ENCODE assay signal across 23 mouse cellular contexts in genomic region chr1:25355486-25355885, GRCm38 (mm10).
DNase-seq lines count a peak whose midpoint lies in the region; ATAC-seq and TF ChIP-seq lines count a peak whose summit lies in the region.
"Had no signal": no experiment of that assay in that cellular context is flagged by ENCODE, and none has a peak within 500 bp of the region (broad histone marks: within the 10 kb centered on the region; RNA-seq: fewer than 3 reads in every experiment).

No protein-coding gene starts in this region.

- no peak for TF ChIP-seq POLR2A in cerebellum, adult 2 months (IDR thresholded peaks at IDR 0.05; ENCODE audit: borderline replicate concordance, insufficient read depth, low read length)

- H3K4me3 ChIP-seq in cerebellum, adult 2 months (replicated peaks; ENCODE audit: insufficient read depth, low read depth, low read length), result no peak overlapping the region
- no peak overlapping the region for H3K4me3 ChIP-seq in forebrain, embryonic 10.5 days
- H3K4me3 ChIP-seq: embryonic facial prominence, embryonic 12.5 days; forebrain, embryonic 13.5 days; heart, embryonic 10.5 days; hindbrain, embryonic 10.5 days; hindbrain, embryonic 15.5 days had no signal

- WGBS in cerebellum, adult 2 months, result 33% methylated on average over 5 of the region's 5 CpGs
- 91% methylated on average over 5 of the region's 5 CpGs for WGBS in forebrain, embryonic 10.5 days

- intact Hi-C loops in heart, postnatal 14 days (cut with DNase I), result no loop called here

- DNase-seq in cerebellum, postnatal 4 days (ENCODE audit: low spot score in 2 of 2), result no peak
- peak; percentile 42 to 71 for DNase-seq in cerebellum, adult 2 months
- DNase-seq in cerebellum, postnatal 10 days, result peak; percentile 42 to 44
- no peak for DNase-seq in spleen, adult 12 weeks (ENCODE audit: low spot score)
- no peak for DNase-seq in forebrain, embryonic 10.5 days (ENCODE audit: extremely low spot score, low spot score)
- no peak for DNase-seq in heart, postnatal 14 days
- DNase-seq: adrenal gland, adult 8-10 months; adrenal gland, postnatal 36 days; B cell, adult 2 months; forebrain, postnatal 0 days; gastrocnemius, postnatal 25 days; heart, adult 11 months; kidney, adult 8-10 months had no signal

- peak; percentile 92 for ATAC-seq in cerebellum, adult (ENCODE audit: insufficient number of reproducible peaks, low FRiP score, low TSS enrichment)
- ATAC-seq: CD4-positive, CD25-positive, alpha-beta regulatory T cell, adult 4 months; forebrain, embryonic 13.5 days; forebrain, postnatal 0 days; inflammation-experienced regulatory T-cells, adult 6 months; intestine, postnatal 0 days had no signal

- TF ChIP-seq CTCF in cerebellum, adult 2 months (IDR thresholded peaks at IDR 0.05; ENCODE audit: borderline replicate concordance, insufficient read depth, low read depth, low read length), result no peak

- no peaks in the 10 kb centered on the region for H3K36me3 ChIP-seq in forebrain, embryonic 10.5 days (replicated peaks)
- H3K36me3 ChIP-seq: embryonic facial prominence, embryonic 12.5 days; G1E; heart, embryonic 10.5 days; hindbrain, embryonic 10.5 days; hindbrain, embryonic 15.5 days had no signal

- H3K4me1 ChIP-seq in cerebellum, adult 2 months (ENCODE audit: control insufficient read depth, insufficient read depth, low read length), result no peaks in the 10 kb centered on the region
- no peaks in the 10 kb centered on the region for H3K4me1 ChIP-seq in forebrain, embryonic 10.5 days
- H3K4me1 ChIP-seq: embryonic facial prominence, embryonic 12.5 days; forebrain, embryonic 13.5 days; heart, embryonic 10.5 days; hindbrain, embryonic 10.5 days; hindbrain, embryonic 15.5 days had no signal

- no peaks in the 10 kb centered on the region for H3K9me3 ChIP-seq in forebrain, embryonic 10.5 days
- H3K9me3 ChIP-seq: embryonic facial prominence, embryonic 12.5 days; forebrain, embryonic 13.5 days; G1E; heart, embryonic 10.5 days; hindbrain, embryonic 10.5 days; hindbrain, embryonic 15.5 days had no signal

- H3K27ac ChIP-seq in cerebellum, adult 2 months (ENCODE audit: insufficient read depth, low read length), result no peak overlapping the region
- no peak overlapping the region for H3K27ac ChIP-seq in forebrain, embryonic 10.5 days
- H3K27ac ChIP-seq: embryonic facial prominence, embryonic 12.5 days; forebrain, embryonic 13.5 days; heart, embryonic 10.5 days; hindbrain, embryonic 10.5 days; hindbrain, embryonic 15.5 days had no signal

- no peaks in the 10 kb centered on the region for H3K27me3 ChIP-seq in cerebellum, adult 2 months (ENCODE audit: control insufficient read depth, insufficient read depth, low read length)
- H3K27me3 ChIP-seq in forebrain, embryonic 10.5 days (ENCODE audit: poor library complexity, severe bottlenecking), result no peaks in the 10 kb centered on the region
- H3K27me3 ChIP-seq: embryonic facial prominence, embryonic 12.5 days; forebrain, embryonic 13.5 days; hindbrain, embryonic 15.5 days had no signal

Comparison
In these comparisons a context has a peak if more than half of its experiments do, and no peak if none do; other contexts are left out.
1. DNase-seq: peak in cerebellum, adult 2 months (2 of 2) and cerebellum, postnatal 10 days (2 of 2); none in cerebellum, postnatal 4 days (0 of 2), spleen, adult 12 weeks (single experiment), forebrain, embryonic 10.5 days (single experiment) and heart, postnatal 14 days (0 of 2).